In the genomic region with DNA sequence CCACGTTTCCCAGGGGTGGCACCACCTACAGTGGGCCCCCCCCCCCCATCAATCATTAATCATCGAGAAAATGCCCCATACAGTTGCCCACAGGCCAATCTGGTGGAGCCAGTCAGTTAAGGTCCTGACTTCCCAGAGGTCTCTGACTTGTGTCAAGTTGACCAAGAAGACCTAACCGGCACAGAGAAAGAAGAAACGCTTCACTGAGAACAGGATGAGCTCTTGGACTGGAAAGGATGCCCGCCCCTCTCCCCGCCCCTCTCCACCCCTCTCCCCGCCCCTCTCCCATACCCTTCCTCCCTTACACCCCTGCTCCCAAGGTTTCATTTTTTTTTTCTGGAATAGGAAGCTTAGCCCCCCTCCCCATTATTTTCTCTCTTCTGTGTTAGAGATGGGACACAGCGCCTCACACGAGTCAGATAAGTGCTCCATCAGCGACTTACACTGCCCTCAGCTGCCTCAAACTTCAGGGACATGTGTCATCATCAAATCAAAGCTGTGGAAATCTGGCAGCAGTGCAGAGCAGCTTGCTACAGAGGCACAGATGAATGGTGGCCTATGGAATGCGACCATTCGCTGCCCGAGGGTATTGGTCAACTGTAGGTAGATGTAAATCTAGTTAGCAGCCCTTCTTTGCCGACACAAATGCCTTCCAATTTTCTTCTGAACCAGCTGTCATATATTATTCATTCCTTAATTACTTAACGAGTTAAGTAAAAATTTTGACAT, we compare ENCODE assay signal across 10 mouse cellular contexts. TPM values are rescaled to one million over a fixed set of nuclear protein-coding genes. Genes with fewer than 3 reads are reported as not detected.
DNase-seq lines count a peak whose midpoint lies in the region; TF ChIP-seq lines count a peak whose summit lies in the region.
"Had no signal": no experiment of that assay in that cellular context is flagged by ENCODE, and none has a peak within 500 bp of the region (broad histone marks: within the 10 kb centered on the region; RNA-seq: fewer than 3 reads in every experiment).

No protein-coding gene starts in this region.

- peak overlapping the region; percentile 46 for H3K27ac ChIP-seq in kidney, adult 2 months (ENCODE audit: insufficient read depth, low read depth, low read length)

- DNase-seq in kidney, adult 2 months = peak; percentile 54
- no peak for DNase-seq in kidney, postnatal 25 days
- DNase-seq in 3134 (ENCODE audit: extremely low read depth, insufficient read length, low spot score) = peak; percentile 42
- DNase-seq in 3T3-L1 (ENCODE audit: low read depth, low spot score) = peak; percentile 86
- DNase-seq in forelimb bud, embryonic 11.5 days (ENCODE audit: low read depth, low spot score) = peak; percentile 34
- DNase-seq in layer of hippocampus, postnatal 25 days (ENCODE audit: extremely low spot score in 1 of 2, low spot score in 1 of 2) = no peak
- DNase-seq in left cerebral cortex, postnatal 10 days (ENCODE audit: extremely low spot score in 1 of 2, low spot score in 2 of 2) = no peak
- DNase-seq: cerebellum, postnatal 36 days; right cerebral cortex, postnatal 25 days; thymus, postnatal 36 days had no signal

- peaks cover 13% of the 10 kb centered on the region; the same call in 1 of the 2 replicates for H3K4me1 ChIP-seq in kidney, adult 2 months (ENCODE audit: control insufficient read depth, insufficient read depth, low read length)

- H3K36me3 ChIP-seq in kidney, adult 2 months (ENCODE audit: control insufficient read depth, insufficient read depth, low read length) = no peaks in the 10 kb centered on the region

- 20% methylated on average over 15 of the region's 15 CpGs for WGBS in kidney, adult 2 months

- intact Hi-C loops in left cerebral cortex, postnatal 10 days (cut with DNase I) = no loop called here

- H3K27me3 ChIP-seq in kidney, adult 2 months (replicated peaks; ENCODE audit: control insufficient read depth, insufficient read depth, low read length) = no peaks in the 10 kb centered on the region

- TF ChIP-seq POLR2A in kidney, adult 2 months (IDR thresholded peaks at IDR 0.05; ENCODE audit: low read depth, low read length) = no peak

- TF ChIP-seq CTCF in kidney, adult 2 months (conservative IDR thresholded peaks at IDR 0.05; ENCODE audit: insufficient read depth, insufficient read length, low read depth, low read length) = no peak

- no peak overlapping the region for H3K4me3 ChIP-seq in kidney, adult 2 months (ENCODE audit: insufficient read depth, low read depth, low read length)

RNA-seq across cellular contexts. Expression of a gene that starts 34.0 kb away (rescaled TPM):
- polyA plus RNA-seq in kidney, adult 2 months (2012; rRNA removed) = 145 and 172 TPM in 2 replicates
- total RNA-seq in layer of hippocampus, postnatal 25 days (2021) = 10 to 100 TPM; 39.6 to 42.3 TPM
- 10 to 100 TPM; 44.8 TPM for total RNA-seq in left cerebral cortex, postnatal 10 days (2021)

RNA-seq across cellular contexts. Expression of a gene that starts 51.5 kb away (rescaled TPM):
- 10.0 and 10.8 TPM in 2 replicates for polyA plus RNA-seq in kidney, adult 2 months (2012; rRNA removed)
- 1 to 10 TPM; 4.2 to 6.1 TPM for total RNA-seq in layer of hippocampus, postnatal 25 days (2021)
- 1 to 10 TPM; 4.7 to 5.3 TPM for total RNA-seq in left cerebral cortex, postnatal 10 days (2021)

Comparison
In these comparisons a context has a peak if more than half of its experiments do, and no peak if none do; other contexts are left out.
1. DNase-seq: peak in kidney, adult 2 months (single experiment), 3134 (single experiment), 3T3-L1 (single experiment) and forelimb bud, embryonic 11.5 days (single experiment); none in kidney, postnatal 25 days (0 of 2), layer of hippocampus, postnatal 25 days (0 of 2) and left cerebral cortex, postnatal 10 days (0 of 2).